Mouse (Mus musculus) stomach, embryonic 14.5 days (tissue): ENCODE measurements around the gene Mustn1. TPM values are rescaled to one million over a fixed set of nuclear protein-coding genes. Genes with fewer than 3 reads are reported as not detected.
A peak's percentile ranks its signal among the peaks of the same experiment; 100 is the strongest.

Experiments used
- ATAC-seq: fragments of 200-750 bp; cut with Nextera tagmentation; 2 replicates; pipeline ENCODE4 v1.8.0; 2017; ENCODE audit warnings: low read depth, moderate TSS enrichment; ENCODE audit not compliant: insufficient number of reproducible peaks, insufficient read depth, low FRiP score
- H3K27ac ChIP-seq: fragments of 300-500 bp; sonication (generic); 2 replicates; pipeline ENCODE4 v1.5.1; 2014; ENCODE audit warnings: mild to moderate bottlenecking, low read length, moderate library complexity, mixed read lengths
- H3K27me3 ChIP-seq: fragments of 300-500 bp; sonication (generic); 2 replicates; pipeline ENCODE4 v1.6.1; 2014; ENCODE audit warnings: low read length, control low read depth, mixed read lengths; ENCODE audit not compliant: control insufficient read depth, insufficient read depth
- H3K36me3 ChIP-seq: fragments of 300-500 bp; sonication (generic); 2 replicates; pipeline ENCODE4 v1.6.1; 2014; ENCODE audit warnings: mild to moderate bottlenecking, control low read depth, low read length, moderate library complexity, mixed read lengths; ENCODE audit not compliant: control insufficient read depth, insufficient read depth
- H3K4me1 ChIP-seq: fragments of 300-500 bp; sonication (generic); 2 replicates; pipeline ENCODE4 v1.6.1; 2014; ENCODE audit warnings: low read length, control low read depth, mixed read lengths; ENCODE audit not compliant: control insufficient read depth, insufficient read depth
- H3K4me2 ChIP-seq: fragments of 300-500 bp; sonication (generic); replicated peaks from 2 replicates; pipeline ENCODE4 v1.6.1; 2014; ENCODE audit warnings: low read depth, low read length, control low read depth
- H3K4me3 ChIP-seq: fragments of 300-500 bp; sonication (generic); 2 replicates; pipeline ENCODE4 v1.5.1; 2014; ENCODE audit warnings: low read depth, low read length, control low read depth
- H3K9ac ChIP-seq: fragments of 300-500 bp; sonication (generic); replicated peaks from 2 replicates; pipeline ENCODE4 v1.6.1; 2014; ENCODE audit warnings: low read depth, mild to moderate bottlenecking, control low read depth, low read length, moderate library complexity, mixed read lengths
- H3K9me3 ChIP-seq: fragments of 300-500 bp; sonication (generic); 2 replicates; pipeline ENCODE4 v1.6.1; 2016; ENCODE audit warnings: low read depth, low read length, control low read depth; ENCODE audit not compliant: control insufficient read depth
- WGBS: fragments of 180-500 bp; shearing (Covaris S2); extraction: QIAGEN DNeasy Blood & Tissue Kit; methylation state at CpG from one replicate; pipeline ENCODE4 v1.1.7; 2014; 5-methylcytosine and 5-hydroxymethylcytosine counted together
- polyA plus RNA-seq: library from polyadenylated mRNA; unstranded; fragments of >200 nt; fragmentation: Nextera tagmentation; extraction: Ambion mirVana; gene quantifications from 2 replicates; pipeline ENCODE4 v1.2.1, GENCODE M21; 2014

The Mustn1 gene
- polyA plus RNA-seq, 1 experiment from 2014 or later = 3.7 TPM

DNA sequence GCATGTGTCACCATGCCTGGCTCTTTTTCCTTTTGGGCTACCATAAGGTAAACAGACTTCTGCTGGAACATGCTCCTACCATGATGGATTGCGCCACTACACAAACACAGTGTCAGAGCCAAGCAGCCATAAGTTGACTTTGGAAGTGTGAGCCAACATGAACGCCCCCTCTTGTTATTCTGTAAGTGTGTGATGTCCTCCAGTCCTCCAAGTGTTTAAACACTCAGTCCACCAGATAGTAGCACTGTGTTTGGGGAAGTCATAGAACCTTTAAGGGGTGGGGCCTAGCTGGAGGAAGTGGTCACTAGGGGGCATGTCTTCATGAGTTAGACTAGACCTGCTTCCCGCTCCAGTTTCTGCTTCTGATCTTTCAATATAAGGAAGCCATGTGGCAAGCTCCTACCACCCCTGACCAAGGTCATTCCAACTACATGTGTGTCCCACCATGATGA is 28.8 kb downstream of the Mustn1 start:
- WGBS = 40% methylated on average over 3 of the region's 3 CpGs
- Histone ChIP-seq H3K4me2 (no peak overlapping the region), H3K9me3 (no peaks in the 10 kb centered on the region), H3K27ac (no peak overlapping the region), H3K4me1 (no peaks in the 10 kb centered on the region), H3K9ac (no peak overlapping the region), H3K4me3 (no peak overlapping the region), H3K27me3 (no peaks in the 10 kb centered on the region), H3K36me3 (no peaks in the 10 kb centered on the region)
- peak; percentile 63; the same call in 1 of the 2 replicates for ATAC-seq

- Histone ChIP-seq H3K4me1 (no peaks in the 10 kb centered on the region), H3K9me3 (no peaks in the 10 kb centered on the region), H3K27me3 (no peaks in the 10 kb centered on the region), H3K27ac (no peak overlapping the region), H3K36me3 (no peaks in the 10 kb centered on the region), H3K4me3 (no peak overlapping the region), H3K4me2 (no peak overlapping the region), H3K9ac (no peak overlapping the region)
- 89% methylated on average over 8 of the region's 8 CpGs for WGBS
- no peak for ATAC-seq
These were observed 32.1 kb downstream of the Mustn1 start for GRCm38 (mm10) chr14:30911141-30911540.

GRCm38 (mm10) chr14:30912641-30913040 is 33.6 kb downstream of the Mustn1 start:
- H3K4me1 ChIP-seq = no peaks in the 10 kb centered on the region
- H3K4me3 ChIP-seq = no peak overlapping the region
- no peak overlapping the region for H3K27ac ChIP-seq
- no peak overlapping the region for H3K9ac ChIP-seq
- no peak overlapping the region for H3K4me2 ChIP-seq
- 79% methylated on average over 8 of the region's 8 CpGs for WGBS
- H3K27me3 ChIP-seq = no peaks in the 10 kb centered on the region
- no peak for ATAC-seq
- H3K9me3 ChIP-seq = no peaks in the 10 kb centered on the region
- no peaks in the 10 kb centered on the region for H3K36me3 ChIP-seq

DNA sequence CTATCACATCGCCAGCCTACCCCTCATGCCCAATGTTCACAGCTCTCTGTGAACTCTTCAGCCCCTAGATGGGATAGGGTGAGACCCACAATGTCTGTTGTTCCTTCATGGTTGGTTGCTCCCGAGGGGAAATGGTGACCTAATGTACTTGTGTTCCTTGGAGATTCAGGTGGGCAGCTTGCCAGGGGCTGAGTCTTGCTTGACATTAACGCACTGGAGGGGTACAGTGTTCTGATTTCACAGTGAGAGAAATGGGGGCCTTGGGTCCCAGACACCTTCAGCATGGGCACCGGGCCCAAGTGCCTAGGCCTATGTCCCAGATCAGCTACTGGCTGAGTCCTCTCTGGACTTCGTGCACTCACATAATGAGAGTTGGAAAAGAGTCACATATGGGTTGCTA is 34.4 kb downstream of the Mustn1 start:
- Histone ChIP-seq H3K9ac (no peak overlapping the region), H3K27me3 (no peaks in the 10 kb centered on the region), H3K36me3 (no peaks in the 10 kb centered on the region), H3K4me2 (no peak overlapping the region), H3K4me1 (no peaks in the 10 kb centered on the region), H3K4me3 (no peak overlapping the region), H3K27ac (no peak overlapping the region), H3K9me3 (no peaks in the 10 kb centered on the region)
- 78% methylated on average over 5 of the region's 5 CpGs for WGBS
- ATAC-seq = no peak

GRCm38 (mm10) chr14:30916516-30916915 is 37.5 kb downstream of the Mustn1 start:
- Histone ChIP-seq H3K27ac (no peak overlapping the region), H3K4me2 (no peak overlapping the region), H3K9ac (no peak overlapping the region), H3K9me3 (no peaks in the 10 kb centered on the region), H3K27me3 (no peaks in the 10 kb centered on the region), H3K4me1 (no peaks in the 10 kb centered on the region), H3K4me3 (no peak overlapping the region), H3K36me3 (no peaks in the 10 kb centered on the region)
- 69% methylated on average over 1 of the region's 1 CpGs for WGBS
- no peak for ATAC-seq

DNA sequence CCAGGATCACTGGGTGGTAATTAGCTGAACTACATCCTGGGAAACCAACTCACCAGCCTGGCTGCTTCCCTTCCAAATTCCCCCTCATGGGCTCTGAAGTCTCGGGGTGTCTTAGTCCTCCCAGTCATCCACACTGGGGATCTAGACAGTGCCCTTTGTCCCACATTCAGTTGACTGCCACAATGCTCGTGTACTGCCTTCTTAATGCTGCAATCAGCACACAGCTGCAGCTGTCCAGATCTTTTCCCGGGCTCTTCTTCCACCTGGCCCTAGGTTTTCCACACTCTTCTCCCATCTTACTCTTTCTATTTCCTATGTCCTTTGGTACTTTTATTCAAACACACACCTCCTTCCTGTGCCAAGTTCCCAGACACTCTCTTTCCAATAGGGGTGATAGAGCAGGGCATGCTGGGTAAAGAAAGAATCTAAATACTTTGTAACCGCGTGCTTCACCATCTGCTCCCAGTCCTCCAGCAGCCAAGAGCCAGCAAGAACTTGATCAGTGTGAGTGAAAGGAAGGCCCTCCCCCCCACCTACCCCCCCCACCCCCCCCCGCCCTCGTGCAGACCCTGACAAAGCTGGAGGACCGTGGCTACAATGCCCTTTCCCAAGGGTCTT is 43.2 kb downstream of the Mustn1 start:
- no peak overlapping the region for H3K9ac ChIP-seq
- H3K27me3 ChIP-seq = no peaks in the 10 kb centered on the region
- H3K36me3 ChIP-seq = no peaks in the 10 kb centered on the region
- H3K4me2 ChIP-seq = no peak overlapping the region
- no peak for ATAC-seq
- H3K27ac ChIP-seq = no peak overlapping the region
- H3K4me1 ChIP-seq = no peaks in the 10 kb centered on the region
- H3K9me3 ChIP-seq = no peaks in the 10 kb centered on the region
- 49% methylated on average over 8 of the region's 8 CpGs for WGBS
- H3K4me3 ChIP-seq = no peak overlapping the region

DNA sequence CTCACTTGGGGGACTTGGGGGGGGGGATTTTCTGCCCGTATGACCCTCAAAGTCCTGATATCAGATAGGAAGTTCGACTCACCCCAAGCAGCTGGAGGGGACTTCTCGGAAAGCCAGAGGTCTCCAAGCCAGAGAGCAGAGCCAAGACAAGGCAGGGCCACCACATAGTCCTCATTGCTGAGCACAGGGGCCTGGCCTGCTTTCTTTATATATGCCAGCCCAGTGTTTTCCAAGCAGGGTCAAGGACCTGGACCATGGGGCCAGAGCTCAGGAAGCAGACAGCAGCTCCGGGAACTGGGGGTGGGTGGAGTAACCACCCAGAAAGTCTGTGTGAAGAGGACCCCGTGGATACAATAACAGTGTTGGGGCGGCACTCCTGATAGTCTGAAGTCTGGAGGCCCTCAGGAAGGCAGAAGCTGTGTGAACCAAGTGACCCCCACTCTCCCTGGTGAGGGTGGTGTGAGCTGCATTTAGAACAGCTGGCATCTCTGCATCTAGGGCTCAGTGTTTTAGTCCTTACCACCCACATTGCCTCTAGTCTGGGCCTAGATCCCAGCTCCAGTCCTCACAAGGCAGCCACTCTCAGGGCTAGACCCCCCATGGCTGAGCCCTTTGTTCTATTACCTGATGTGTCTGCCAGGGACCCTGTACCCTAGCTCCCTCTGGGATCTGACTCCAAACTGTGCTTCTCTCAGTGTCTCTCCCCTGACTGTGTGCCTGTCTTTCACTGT is 44.5 kb downstream of the Mustn1 start, which contains the start of gene Itih3:
Itih3 (minus strand) TSS at position 386 of the 731 bp plus-strand sequence.
- H3K27ac ChIP-seq = no peak within 1 kb of the TSS
- 60% methylated on average over 6 of the region's 6 CpGs for WGBS
- ATAC-seq = no peak
- H3K27me3 ChIP-seq = no peaks in the 10 kb centered on the region
- no peaks in the 10 kb centered on the region for H3K4me1 ChIP-seq
- no peaks in the 10 kb centered on the region for H3K36me3 ChIP-seq
- no peaks in the 10 kb centered on the region for H3K9me3 ChIP-seq
- no peak within 1 kb of the TSS for H3K4me2 ChIP-seq
- no peak within 1 kb of the TSS for H3K9ac ChIP-seq
- no peak within 1 kb of the TSS for H3K4me3 ChIP-seq

- Histone ChIP-seq H3K36me3 (no peaks in the 10 kb centered on the region), H3K9me3 (no peaks in the 10 kb centered on the region), H3K4me2 (no peak overlapping the region), H3K9ac (no peak overlapping the region), H3K4me3 (no peak overlapping the region), H3K27me3 (no peaks in the 10 kb centered on the region), H3K27ac (no peak overlapping the region), H3K4me1 (no peaks in the 10 kb centered on the region)
- no peak for ATAC-seq
- 90% methylated on average over 3 of the region's 3 CpGs for WGBS
These were observed 46.5 kb downstream of the Mustn1 start for GRCm38 (mm10) chr14:30925492-30925891.
